Mouse (Mus musculus) forebrain, embryonic 16.5 days (tissue): ENCODE results near the gene Mical3. TPM values are rescaled to one million over a fixed set of nuclear protein-coding genes. Genes with fewer than 3 reads are reported as not detected.

Source experiments
- ATAC-seq: fragments of 200-750 bp; cut with Nextera tagmentation; 2 replicates; pipeline ENCODE4 v1.8.0; 2017; ENCODE audit warnings: mild to moderate bottlenecking, moderate library complexity
- H3K27ac ChIP-seq: fragments of 300-500 bp; sonication (generic); 2 replicates; pipeline ENCODE4 v1.5.1; 2014; ENCODE audit warnings: low read length, control low read depth
- H3K27me3 ChIP-seq: fragments of 300-500 bp; sonication (generic); replicated peaks from 2 replicates; pipeline ENCODE4 v1.6.1; 2014; ENCODE audit warnings: low read length; ENCODE audit not compliant: control insufficient read depth, insufficient read depth
- H3K36me3 ChIP-seq: fragments of 300-500 bp; sonication (generic); 2 replicates; pipeline ENCODE4 v1.6.1; 2014; ENCODE audit not compliant: control insufficient read depth, insufficient read depth
- H3K4me1 ChIP-seq: fragments of 300-500 bp; sonication (generic); replicated peaks from 2 replicates; pipeline ENCODE4 v1.6.1; 2014; ENCODE audit warnings: low read length; ENCODE audit not compliant: control insufficient read depth, insufficient read depth
- H3K4me2 ChIP-seq: fragments of 300-500 bp; sonication (generic); 2 replicates; pipeline ENCODE4 v1.6.1; 2014; ENCODE audit warnings: mild to moderate bottlenecking, low read length, control low read depth
- H3K4me3 ChIP-seq: fragments of 300-500 bp; sonication (generic); replicated peaks from 2 replicates; pipeline ENCODE4 v1.5.1; 2014; ENCODE audit warnings: mild to moderate bottlenecking, low read length, control low read depth
- H3K9ac ChIP-seq: fragments of 300-500 bp; sonication (generic); replicated peaks from 2 replicates; pipeline ENCODE4 v1.6.1; 2014; ENCODE audit warnings: low read depth, low read length, control low read depth
- H3K9me3 ChIP-seq: fragments of 300-500 bp; sonication (generic); 2 replicates; pipeline ENCODE4 v1.6.1; 2016; ENCODE audit warnings: low read length; ENCODE audit not compliant: control insufficient read depth
- WGBS: fragments of 180-500 bp; shearing (Covaris S2); extraction: QIAGEN DNeasy Blood & Tissue Kit; methylation state at CpG from one replicate; pipeline ENCODE4 v1.1.7; 2014; 5-methylcytosine and 5-hydroxymethylcytosine counted together
- polyA plus RNA-seq: library from polyadenylated mRNA; unstranded; fragments of >200 nt; fragmentation: Nextera tagmentation; extraction: Ambion mirVana; gene quantifications from 2 replicates; pipeline ENCODE4 v1.2.1, GENCODE M21; 2015

Gene Mical3
- polyA plus RNA-seq, 1 experiment from 2014 or later, result 35.5 TPM

- no peak overlapping the region for H3K9ac ChIP-seq
- 87% methylated on average over 5 of the region's 5 CpGs for WGBS
- no peaks in the 10 kb centered on the region for H3K27me3 ChIP-seq
- no peak overlapping the region for H3K4me2 ChIP-seq
- H3K4me1 ChIP-seq, result peaks cover 4% of the 10 kb centered on the region
- H3K27ac ChIP-seq, result no peak overlapping the region
- H3K9me3 ChIP-seq, result no peaks in the 10 kb centered on the region
- H3K36me3 ChIP-seq, result no peaks in the 10 kb centered on the region
- no peak for ATAC-seq
- no peak overlapping the region for H3K4me3 ChIP-seq
Observed at GRCm38 (mm10) chr6:121122739-121123241, 8.0 kb downstream of the Mical3 start.

- H3K9me3 ChIP-seq, result no peaks in the 10 kb centered on the region
- no peaks in the 10 kb centered on the region for H3K4me1 ChIP-seq
- no peaks in the 10 kb centered on the region for H3K27me3 ChIP-seq
- H3K27ac ChIP-seq, result no peak overlapping the region
- H3K36me3 ChIP-seq, result peaks cover 2% of the 10 kb centered on the region; the same call in 1 of the 2 replicates
- WGBS, result 62% methylated on average over 7 of the region's 7 CpGs
- ATAC-seq, result no peak
- H3K4me3 ChIP-seq, result no peak overlapping the region
- H3K9ac ChIP-seq, result no peak overlapping the region
- no peak overlapping the region for H3K4me2 ChIP-seq
Observed at GRCm38 (mm10) chr6:121120776-121121175, 10.0 kb downstream of the Mical3 start.

- Histone ChIP-seq H3K27ac (no peak overlapping the region), H3K4me1 (no peaks in the 10 kb centered on the region), H3K9ac (no peak overlapping the region), H3K4me2 (no peak overlapping the region), H3K9me3 (no peaks in the 10 kb centered on the region), H3K4me3 (no peak overlapping the region), H3K36me3 (peaks cover 2% of the 10 kb centered on the region; the same call in 1 of the 2 replicates), H3K27me3 (no peaks in the 10 kb centered on the region)
- no peak for ATAC-seq
- WGBS, result 88% methylated on average over 15 of the region's 15 CpGs
Observed at GRCm38 (mm10) chr6:121117971-121118755, 12.6 kb downstream of the Mical3 start.

- no peak overlapping the region for H3K9ac ChIP-seq
- H3K9me3 ChIP-seq, result no peaks in the 10 kb centered on the region
- WGBS, result 73% methylated on average over 4 of the region's 4 CpGs
- no peaks in the 10 kb centered on the region for H3K27me3 ChIP-seq
- H3K4me2 ChIP-seq, result no peak overlapping the region
- H3K4me3 ChIP-seq, result no peak overlapping the region
- no peak for ATAC-seq
- H3K27ac ChIP-seq, result no peak overlapping the region
- no peaks in the 10 kb centered on the region for H3K4me1 ChIP-seq
- peaks cover 2% of the 10 kb centered on the region; the same call in 1 of the 2 replicates for H3K36me3 ChIP-seq
Observed at GRCm38 (mm10) chr6:121117142-121117541, 13.7 kb downstream of the Mical3 start.

GRCm38 (mm10) chr6:121116434-121116833 lies 14.4 kb downstream of the Mical3 start:
- Histone ChIP-seq H3K4me3 (no peak overlapping the region), H3K9ac (no peak overlapping the region), H3K4me1 (no peaks in the 10 kb centered on the region), H3K4me2 (no peak overlapping the region), H3K9me3 (no peaks in the 10 kb centered on the region), H3K27me3 (no peaks in the 10 kb centered on the region), H3K36me3 (peaks cover 2% of the 10 kb centered on the region; the same call in 1 of the 2 replicates), H3K27ac (no peak overlapping the region)
- ATAC-seq, result no peak
- 80% methylated on average over 10 of the region's 10 CpGs for WGBS

GRCm38 (mm10) chr6:121111448-121112055 lies 19.2 kb downstream of the Mical3 start:
- Histone ChIP-seq H3K4me1 (peaks cover 15% of the 10 kb centered on the region), H3K9me3 (no peaks in the 10 kb centered on the region), H3K27ac (no peak overlapping the region), H3K4me2 (no peak overlapping the region), H3K36me3 (no peaks in the 10 kb centered on the region), H3K9ac (no peak overlapping the region), H3K27me3 (no peaks in the 10 kb centered on the region), H3K4me3 (no peak overlapping the region)
- no peak for ATAC-seq
- 73% methylated on average over 10 of the region's 10 CpGs for WGBS

GRCm38 (mm10) chr6:121109998-121110603 lies 20.7 kb downstream of the Mical3 start:
- Histone ChIP-seq H3K27ac (peak overlapping the region; percentile 83), H3K4me3 (peak overlapping the region; percentile 77), H3K9me3 (no peaks in the 10 kb centered on the region), H3K4me1 (peaks cover 18% of the 10 kb centered on the region), H3K36me3 (no peaks in the 10 kb centered on the region), H3K4me2 (peak overlapping the region; percentile 80), H3K27me3 (no peaks in the 10 kb centered on the region), H3K9ac (peak overlapping the region; percentile 84)
- peak; percentile 98 for ATAC-seq
- 0% methylated on average over 38 of the region's 42 CpGs for WGBS

- ATAC-seq, result peak; percentile 32
- no peak overlapping the region; the same call in 1 of the 2 replicates for H3K27ac ChIP-seq
- H3K27me3 ChIP-seq, result no peaks in the 10 kb centered on the region
- under 1% methylated on average over 51 of the region's 52 CpGs for WGBS
- H3K4me2 ChIP-seq, result peak overlapping the region; percentile 80
- no peaks in the 10 kb centered on the region for H3K9me3 ChIP-seq
- no peaks in the 10 kb centered on the region for H3K36me3 ChIP-seq
- peaks cover 18% of the 10 kb centered on the region for H3K4me1 ChIP-seq
- H3K4me3 ChIP-seq, result peak overlapping the region; percentile 77
- H3K9ac ChIP-seq, result peak overlapping the region; percentile 84
Observed at GRCm38 (mm10) chr6:121109181-121109981, 21.4 kb downstream of the Mical3 start.
